ENCODE assay signal across 8 mouse cellular contexts in genomic region chr2:118545242-118546103, GRCm38 (mm10). TPM values are rescaled to one million over a fixed set of nuclear protein-coding genes. Genes with fewer than 3 reads are reported as not detected.
DNase-seq lines count a peak whose midpoint lies in the region; ATAC-seq and TF ChIP-seq lines count a peak whose summit lies in the region.

No protein-coding gene starts in this region.

- WGBS in lung, embryonic 16.5 days, result 15% methylated on average over 23 of the region's 23 CpGs

- peaks cover 10% of the 10 kb centered on the region for H3K4me1 ChIP-seq in G1E (ENCODE audit: insufficient read depth, low read depth, low read length)
- peaks cover 82% of the 10 kb centered on the region for H3K4me1 ChIP-seq in lung, embryonic 16.5 days (replicated peaks; ENCODE audit: control insufficient read depth, insufficient read depth, low read length)

- peak; percentile 54 for DNase-seq in G1E (ENCODE audit: low spot score)
- peak; percentile 94 for DNase-seq in cerebellum, adult 9-10 months
- peak; percentile 87 for DNase-seq in layer of hippocampus, adult 9-11 months
- peak; percentile 89 for DNase-seq in ovary, postnatal 14 days (ENCODE audit: low spot score)
- DNase-seq in thymus, postnatal 14 days, result peak; percentile 94

- H3K9me3 ChIP-seq in G1E (replicated peaks), result no peaks in the 10 kb centered on the region
- H3K9me3 ChIP-seq in lung, embryonic 16.5 days (ENCODE audit: control insufficient read depth, low read length), result no peaks in the 10 kb centered on the region

- peak; percentile 28; the same call in 1 of the 2 replicates for TF ChIP-seq CTCF in G1E (IDR thresholded peaks at IDR 0.05; ENCODE audit: low read depth, low read length)

- peak; percentile 49; the same call in 1 of the 2 replicates for ATAC-seq in G1E (ENCODE audit: extremely low read depth, insufficient number of reproducible peaks, low FRiP score, poor library complexity, severe bottlenecking)
- ATAC-seq in frontal cortex, adult (ENCODE audit: low TSS enrichment), result peak; percentile 82
- ATAC-seq in hematopoietic stem cell, adult 5-6 weeks (replicated peaks in 1 of 2; ENCODE audit: insufficient read depth in 1 of 2, low FRiP score in 2 of 2, low TSS enrichment in 1 of 2, low read depth in 1 of 2, poor library complexity in 2 of 2, severe bottlenecking in 2 of 2), result peak; percentile 26 to 43; a peak in 2 of 4 replicates
- ATAC-seq in lung, embryonic 16.5 days (ENCODE audit: low read depth), result peak; percentile 6; the same call in 1 of the 2 replicates

- H3K36me3 ChIP-seq in G1E (replicated peaks), result no peaks in the 10 kb centered on the region
- H3K36me3 ChIP-seq in lung, embryonic 16.5 days (ENCODE audit: control insufficient read depth, insufficient read depth, low read length), result no peaks in the 10 kb centered on the region

- H3K9ac ChIP-seq in lung, embryonic 16.5 days (ENCODE audit: low read length), result peak overlapping the region; percentile 58

- no peak overlapping the region for H3K4me3 ChIP-seq in G1E (ENCODE audit: low read depth, low read length)
- peak overlapping the region; percentile 23 for H3K4me3 ChIP-seq in lung, embryonic 16.5 days (ENCODE audit: low read length)

- H3K27me3 ChIP-seq in G1E (ENCODE audit: insufficient read depth, low read length), result peaks cover 83% of the 10 kb centered on the region
- H3K27me3 ChIP-seq in lung, embryonic 16.5 days (ENCODE audit: control insufficient read depth, insufficient read depth, low read depth, low read length), result no peaks in the 10 kb centered on the region

- peak overlapping the region; percentile 89 for H3K4me2 ChIP-seq in lung, embryonic 16.5 days (ENCODE audit: low read depth, low read length)

- H3K27ac ChIP-seq in lung, embryonic 16.5 days (ENCODE audit: low read length), result peak overlapping the region; percentile 97

RNA-seq across cellular contexts. Expression of gene Bmf, which starts 4.0 kb away (rescaled TPM):
- total RNA-seq in G1E (2014; fragmentation: Nextera tagmentation) (not detected in 2 replicates), G1E (2017) (0.16 TPM in 1 of 2 replicates, not detected in the other)
- 0.17 TPM in 1 of 2 replicates, not detected in the other for polyA plus RNA-seq in G1E (2012)
- total RNA-seq in hematopoietic stem cell, adult 5-6 weeks (2017), result 1.9 and 2.6 TPM in 2 replicates
- polyA plus RNA-seq in lung, embryonic 16.5 days (2015; fragmentation: Nextera tagmentation; extraction: Ambion mirVana), result 4.7 and 6.7 TPM in 2 replicates

RNA-seq across cellular contexts. Expression of gene Bub1b, which starts 52.5 kb away (rescaled TPM):
- total RNA-seq in G1E (2014; fragmentation: Nextera tagmentation) (69.8 and 75.1 TPM in 2 replicates), G1E (2017) (110 and 126 TPM in 2 replicates)
- 21.1 and 26.3 TPM in 2 replicates for polyA plus RNA-seq in G1E (2012)
- 85.6 and 101 TPM in 2 replicates for total RNA-seq in hematopoietic stem cell, adult 5-6 weeks (2017)
- 105 and 106 TPM in 2 replicates for polyA plus RNA-seq in lung, embryonic 16.5 days (2015; fragmentation: Nextera tagmentation; extraction: Ambion mirVana)

Comparison
In these comparisons a context has a peak if more than half of its experiments do, and no peak if none do; other contexts are left out.
1. ATAC-seq: peak in every context shown above with its lines; median percentile 82 in frontal cortex, adult; 49 in G1E; 34 in hematopoietic stem cell, adult 5-6 weeks; 6 in lung, embryonic 16.5 days.